Mouse (Mus musculus): Measurements from ENCODE around the gene Gm37240. TPM values are rescaled to one million over a fixed set of nuclear protein-coding genes. Genes with fewer than 3 reads are reported as not detected.
A peak's percentile ranks its signal among the peaks of the same experiment; 100 is the strongest.

The Gm37240 gene
- 1.1 and 1.3 TPM in 2 replicates for polyA plus RNA-seq (2014; fragmentation: Nextera tagmentation; extraction: Ambion mirVana)

- Histone ChIP-seq H3K36me3 (ENCODE audit: control insufficient read depth, insufficient read depth, low read length) (no peaks in the 10 kb centered on the region), H3K27me3 (replicated peaks; ENCODE audit: control insufficient read depth, insufficient read depth, low read length) (peaks cover 15% of the 10 kb centered on the region), H3K27ac (ENCODE audit: low read depth, low read length) (no peak within 1 kb of the TSS), H3K4me1 (ENCODE audit: control insufficient read depth, insufficient read depth, low read length) (peaks cover 7% of the 10 kb centered on the region), H3K9me3 (replicated peaks; ENCODE audit: control insufficient read depth, low read length) (no peaks in the 10 kb centered on the region), H3K4me3 (ENCODE audit: low read depth, low read length) (peak within 1 kb of the TSS; percentile 52), H3K9ac (ENCODE audit: low read length) (peak within 1 kb of the TSS; percentile 40), H3K4me2 (ENCODE audit: low read length) (peak within 1 kb of the TSS; percentile 98)
- under 1% methylated on average over 48 of the region's 48 CpGs for WGBS
- DNase-seq (ENCODE audit: low spot score) (peak; percentile 74), ATAC-seq (peak; percentile 90)
Measured at GRCm38 (mm10) chr3:85887239-85887827, at the start of gene Gm37240, which contains the start of gene Glt28d2. TSS of gene Gm37240 (minus strand) at chr3:85887518. TSS of gene Glt28d2 (minus strand) at chr3:85887516.

- Histone ChIP-seq H3K36me3 (ENCODE audit: control insufficient read depth, insufficient read depth, low read length) (no peaks in the 10 kb centered on the region), H3K4me1 (ENCODE audit: control insufficient read depth, insufficient read depth, low read length) (no peaks in the 10 kb centered on the region), H3K4me3 (ENCODE audit: low read depth, low read length) (no peak overlapping the region), H3K4me2 (ENCODE audit: low read length) (no peak overlapping the region), H3K9ac (ENCODE audit: low read length) (no peak overlapping the region), H3K27ac (ENCODE audit: low read depth, low read length) (no peak overlapping the region), H3K9me3 (replicated peaks; ENCODE audit: control insufficient read depth, low read length) (no peaks in the 10 kb centered on the region), H3K27me3 (replicated peaks; ENCODE audit: control insufficient read depth, insufficient read depth, low read length) (no peaks in the 10 kb centered on the region)
- ATAC-seq = no peak
- DNase-seq (ENCODE audit: low spot score) = no peak
- 89% methylated on average over 5 of the region's 5 CpGs for WGBS
Measured at GRCm38 (mm10) chr3:85933586-85933985, 46.3 kb upstream of the Gm37240 start.

GRCm38 (mm10) chr3:85931859-85932258, 44.5 kb upstream of the Gm37240 start:
- no peaks in the 10 kb centered on the region for H3K9me3 ChIP-seq (replicated peaks; ENCODE audit: control insufficient read depth, low read length)
- H3K27me3 ChIP-seq (replicated peaks; ENCODE audit: control insufficient read depth, insufficient read depth, low read length) = no peaks in the 10 kb centered on the region
- no peak overlapping the region for H3K4me3 ChIP-seq (ENCODE audit: low read depth, low read length)
- H3K27ac ChIP-seq (ENCODE audit: low read depth, low read length) = no peak overlapping the region
- H3K4me2 ChIP-seq (ENCODE audit: low read length) = no peak overlapping the region
- H3K9ac ChIP-seq (ENCODE audit: low read length) = no peak overlapping the region
- ATAC-seq = no peak
- WGBS = 79% methylated on average over 6 of the region's 6 CpGs
- DNase-seq (ENCODE audit: low spot score) = no peak
- peaks cover 3% of the 10 kb centered on the region; the same call in 1 of the 2 replicates for H3K4me1 ChIP-seq (ENCODE audit: control insufficient read depth, insufficient read depth, low read length)
- H3K36me3 ChIP-seq (ENCODE audit: control insufficient read depth, insufficient read depth, low read length) = no peaks in the 10 kb centered on the region

- WGBS = 23% methylated on average over 11 of the region's 11 CpGs
Measured at GRCm38 (mm10) chr3:85930671-85931255, 43.4 kb upstream of the Gm37240 start.

GRCm38 (mm10) chr3:85929711-85930110, 42.4 kb upstream of the Gm37240 start:
- ATAC-seq (no peak), DNase-seq (ENCODE audit: low spot score) (no peak)
- H3K4me2 ChIP-seq (ENCODE audit: low read length) = no peak overlapping the region
- no peaks in the 10 kb centered on the region for H3K36me3 ChIP-seq (ENCODE audit: control insufficient read depth, insufficient read depth, low read length)
- no peak overlapping the region for H3K9ac ChIP-seq (ENCODE audit: low read length)
- no peak overlapping the region for H3K4me3 ChIP-seq (ENCODE audit: low read depth, low read length)
- no peak overlapping the region for H3K27ac ChIP-seq (ENCODE audit: low read depth, low read length)
- H3K27me3 ChIP-seq (replicated peaks; ENCODE audit: control insufficient read depth, insufficient read depth, low read length) = no peaks in the 10 kb centered on the region
- H3K9me3 ChIP-seq (replicated peaks; ENCODE audit: control insufficient read depth, low read length) = no peaks in the 10 kb centered on the region
- 89% methylated on average over 5 of the region's 5 CpGs for WGBS
- H3K4me1 ChIP-seq (ENCODE audit: control insufficient read depth, insufficient read depth, low read length) = peaks cover 3% of the 10 kb centered on the region; the same call in 1 of the 2 replicates

More at GRCm38 (mm10) chr3:85930671-85931255, 43.4 kb upstream of the Gm37240 start:
- Histone ChIP-seq H3K9ac (ENCODE audit: low read length) (no peak overlapping the region), H3K27ac (ENCODE audit: low read depth, low read length) (no peak overlapping the region), H3K4me2 (ENCODE audit: low read length) (no peak overlapping the region), H3K36me3 (ENCODE audit: control insufficient read depth, insufficient read depth, low read length) (no peaks in the 10 kb centered on the region), H3K27me3 (replicated peaks; ENCODE audit: control insufficient read depth, insufficient read depth, low read length) (no peaks in the 10 kb centered on the region), H3K4me3 (ENCODE audit: low read depth, low read length) (no peak overlapping the region), H3K9me3 (replicated peaks; ENCODE audit: control insufficient read depth, low read length) (no peaks in the 10 kb centered on the region), H3K4me1 (ENCODE audit: control insufficient read depth, insufficient read depth, low read length) (peaks cover 3% of the 10 kb centered on the region; the same call in 1 of the 2 replicates)
- ATAC-seq (no peak), DNase-seq (ENCODE audit: low spot score) (no peak)

GRCm38 (mm10) chr3:85928140-85928611, 40.9 kb upstream of the Gm37240 start:
- Histone ChIP-seq H3K4me2 (ENCODE audit: low read length) (no peak overlapping the region), H3K27me3 (replicated peaks; ENCODE audit: control insufficient read depth, insufficient read depth, low read length) (no peaks in the 10 kb centered on the region), H3K9ac (ENCODE audit: low read length) (no peak overlapping the region), H3K9me3 (replicated peaks; ENCODE audit: control insufficient read depth, low read length) (no peaks in the 10 kb centered on the region), H3K4me3 (ENCODE audit: low read depth, low read length) (no peak overlapping the region), H3K4me1 (ENCODE audit: control insufficient read depth, insufficient read depth, low read length) (peaks cover 3% of the 10 kb centered on the region; the same call in 1 of the 2 replicates), H3K27ac (ENCODE audit: low read depth, low read length) (no peak overlapping the region), H3K36me3 (ENCODE audit: control insufficient read depth, insufficient read depth, low read length) (no peaks in the 10 kb centered on the region)
- WGBS = 72% methylated on average over 5 of the region's 5 CpGs
- DNase-seq (ENCODE audit: low spot score) (peak; percentile 37), ATAC-seq (no peak)

GRCm38 (mm10) chr3:85927296-85927695, 40.0 kb upstream of the Gm37240 start:
- no peak for DNase-seq (ENCODE audit: low spot score)
- WGBS = 89% methylated on average over 9 of the region's 9 CpGs

GRCm38 (mm10) chr3:85923954-85924945, 36.9 kb upstream of the Gm37240 start:
- ATAC-seq (peak; percentile 63; the same call in 1 of the 2 replicates), DNase-seq (ENCODE audit: low spot score) (peak; percentile 85)
- H3K4me1 ChIP-seq (ENCODE audit: control insufficient read depth, insufficient read depth, low read length) = peaks cover 3% of the 10 kb centered on the region; the same call in 1 of the 2 replicates
- 0 out of 2 replicates have a peak overlapping the region, but pooled peaks have one; percentile 10 for H3K9ac ChIP-seq (ENCODE audit: low read length)
- H3K4me2 ChIP-seq (ENCODE audit: low read length) = no peak overlapping the region
- H3K27me3 ChIP-seq (replicated peaks; ENCODE audit: control insufficient read depth, insufficient read depth, low read length) = no peaks in the 10 kb centered on the region
- H3K4me3 ChIP-seq (ENCODE audit: low read depth, low read length) = no peak overlapping the region
- H3K9me3 ChIP-seq (replicated peaks; ENCODE audit: control insufficient read depth, low read length) = no peaks in the 10 kb centered on the region
- H3K27ac ChIP-seq (ENCODE audit: low read depth, low read length) = no peak overlapping the region
- no peaks in the 10 kb centered on the region for H3K36me3 ChIP-seq (ENCODE audit: control insufficient read depth, insufficient read depth, low read length)
- WGBS = 46% methylated on average over 18 of the region's 18 CpGs

More at GRCm38 (mm10) chr3:85927296-85927695, 40.0 kb upstream of the Gm37240 start:
- Histone ChIP-seq H3K4me1 (ENCODE audit: control insufficient read depth, insufficient read depth, low read length) (peaks cover 3% of the 10 kb centered on the region; the same call in 1 of the 2 replicates), H3K27ac (ENCODE audit: low read depth, low read length) (no peak overlapping the region), H3K4me2 (ENCODE audit: low read length) (no peak overlapping the region), H3K9me3 (replicated peaks; ENCODE audit: control insufficient read depth, low read length) (no peaks in the 10 kb centered on the region), H3K27me3 (replicated peaks; ENCODE audit: control insufficient read depth, insufficient read depth, low read length) (no peaks in the 10 kb centered on the region), H3K36me3 (ENCODE audit: control insufficient read depth, insufficient read depth, low read length) (no peaks in the 10 kb centered on the region), H3K9ac (ENCODE audit: low read length) (no peak overlapping the region), H3K4me3 (ENCODE audit: low read depth, low read length) (no peak overlapping the region)
- no peak for ATAC-seq
